ENCODE assay signal across 8 mouse cellular contexts in genomic region chr10:93812774-93813415, GRCm38 (mm10). TPM values are rescaled to one million over a fixed set of nuclear protein-coding genes. Genes with fewer than 3 reads are reported as not detected.
DNase-seq lines count a peak whose midpoint lies in the region; ATAC-seq lines count a peak whose summit lies in the region.
"Had no signal": no experiment of that assay in that cellular context is flagged by ENCODE, and none has a peak within 500 bp of the region (broad histone marks: within the 10 kb centered on the region; RNA-seq: fewer than 3 reads in every experiment).

No protein-coding gene starts in this region.

- no peaks in the 10 kb centered on the region for H3K36me3 ChIP-seq in intestine, embryonic 14.5 days (ENCODE audit: control insufficient read depth, insufficient read depth, low read length)

- H3K9me3 ChIP-seq in intestine, embryonic 14.5 days (ENCODE audit: control insufficient read depth, low read length), result no peaks in the 10 kb centered on the region

- DNase-seq in T-cell, adult 2 months (ENCODE audit: low spot score), result peak; percentile 12
- peak; percentile 93 to 94 for DNase-seq in cerebellum, postnatal 14 days
- peak; percentile 75 to 84 for DNase-seq in frontal cortex, postnatal 25 days (ENCODE audit: low spot score in 2 of 2)
- peak; percentile 94 for DNase-seq in intestine, embryonic 14.5 days (ENCODE audit: low spot score)
- DNase-seq in left cerebral cortex, postnatal 14 days (ENCODE audit: low spot score in 2 of 2), result peak; percentile 77 to 90
- peak; percentile 91 for DNase-seq in right cerebral cortex, postnatal 4 days

- H3K9ac ChIP-seq in intestine, embryonic 14.5 days (ENCODE audit: low read length), result no peak overlapping the region

- H3K27ac ChIP-seq in intestine, embryonic 14.5 days (ENCODE audit: low read depth), result no peak overlapping the region

- H3K4me1 ChIP-seq in intestine, embryonic 14.5 days (replicated peaks; ENCODE audit: control insufficient read depth, insufficient read depth, low read length), result no peaks in the 10 kb centered on the region

- WGBS in intestine, embryonic 14.5 days, result 19% methylated on average over 10 of the region's 10 CpGs

- no peak for ATAC-seq in intestine, embryonic 14.5 days (replicated peaks; ENCODE audit: low FRiP score, low TSS enrichment, low read depth)
- peak; percentile 68 for ATAC-seq in megakaryocyte-erythroid progenitor cell, adult 5-6 weeks (replicated peaks; ENCODE audit: low FRiP score, low TSS enrichment, poor library complexity, severe bottlenecking)

- peak overlapping the region; percentile 33; the same call in 1 of the 2 replicates for H3K4me2 ChIP-seq in intestine, embryonic 14.5 days (ENCODE audit: low read length)

- no peak overlapping the region for H3K4me3 ChIP-seq in intestine, embryonic 14.5 days (ENCODE audit: low read depth, low read length)

- intact Hi-C loops in left cerebral cortex, postnatal 14 days (cut with DNase I), result loop anchor here (1.0 to 5.0 kb wide), 3 partner anchors 202 to 386 kb away; no protein-coding TSS in a partner anchor

- H3K27me3 ChIP-seq in intestine, embryonic 14.5 days (replicated peaks; ENCODE audit: control insufficient read depth, insufficient read depth, low read length), result no peaks in the 10 kb centered on the region

RNA-seq across cellular contexts. Expression of gene Usp44, which starts 18.5 kb away (rescaled TPM):
- 0.38 and 0.86 TPM in 2 replicates for polyA plus RNA-seq in intestine, embryonic 14.5 days (2014; fragmentation: Nextera tagmentation; extraction: Ambion mirVana)
- not detected for total RNA-seq in left cerebral cortex, postnatal 14 days (2021)
- not detected in 2 replicates for total RNA-seq in megakaryocyte-erythroid progenitor cell, adult 5-6 weeks (2014; fragmentation: Nextera tagmentation)
- total RNA-seq in megakaryocyte-erythroid progenitor cell, adult 5-6 weeks (2017), result 0.65 TPM in 1 of 2 replicates, not detected in the other
- total RNA-seq: neutrophil, adult 5-6 weeks had no signal

Comparison
In these comparisons a context has a peak if more than half of its experiments do, and no peak if none do; other contexts are left out.
1. DNase-seq: peak in every context shown above with its lines; median percentile 94 in intestine, embryonic 14.5 days; 94 in cerebellum, postnatal 14 days; 91 in right cerebral cortex, postnatal 4 days; 84 in left cerebral cortex, postnatal 14 days; 80 in frontal cortex, postnatal 25 days; 12 in T-cell, adult 2 months.